Mouse (Mus musculus): Measurements from ENCODE around the gene Gm904. TPM values are rescaled to one million over a fixed set of nuclear protein-coding genes. Genes with fewer than 3 reads are reported as not detected.

The Gm904 gene
- polyA plus RNA-seq (2012; ENCODE audit: low replicate concordance): not detected in 2 replicates

GRCm38 (mm10) chr13:50642928-50643327 is at the start of gene Gm904:
Gene Gm904, plus strand, starts transcription at chr13:50643228.

Other genes with a start within 250 kb of the Gm904 start
- gene Fbxw17, start 225.4 kb upstream of the Gm904 start, polyA plus RNA-seq (2012; ENCODE audit: low replicate concordance): 1.9 and 2.7 TPM in 2 replicates
- gene Gm47429, start 199.3 kb upstream of the Gm904 start, polyA plus RNA-seq (2012; ENCODE audit: low replicate concordance): not detected in 2 replicates
- gene Nutm2, start 175.9 kb upstream of the Gm904 start, polyA plus RNA-seq (2012; ENCODE audit: low replicate concordance): not detected in 2 replicates
- gene Gm8765, start 55.1 kb downstream of the Gm904 start, polyA plus RNA-seq (2012; ENCODE audit: low replicate concordance): 0.13 TPM in 1 of 2 replicates, not detected in the other